In genomic region chr6:34486071-34486626, GRCm38 (mm10) we compare ENCODE assay signal across 13 mouse cellular contexts. TPM values are rescaled to one million over a fixed set of nuclear protein-coding genes. Genes with fewer than 3 reads are reported as not detected.
DNase-seq lines count a peak whose midpoint lies in the region; ATAC-seq and TF ChIP-seq lines count a peak whose summit lies in the region.
"Had no signal": no experiment of that assay in that cellular context is flagged by ENCODE, and none has a peak within 500 bp of the region (broad histone marks: within the 10 kb centered on the region; RNA-seq: fewer than 3 reads in every experiment).

No protein-coding gene starts in this region.

- no peaks in the 10 kb centered on the region for H3K36me3 ChIP-seq in stomach, embryonic 15.5 days
- peaks cover 5% of the 10 kb centered on the region; the same call in 1 of the 2 replicates for H3K36me3 ChIP-seq in stomach, postnatal 0 days (ENCODE audit: control insufficient read depth, insufficient read depth, low read length)

- peak; percentile 53 for DNase-seq in gastrocnemius, adult 18-20 months (ENCODE audit: low spot score)
- no peak for DNase-seq in gastrocnemius, postnatal 10 days
- DNase-seq in stomach, postnatal 0 days (ENCODE audit: low spot score), result no peak
- DNase-seq in gastrocnemius, postnatal 36 days, result peak; percentile 21 to 49
- DNase-seq in spleen, postnatal 4 days (ENCODE audit: low spot score in 2 of 2), result peak; percentile 68 to 72
- no peak for DNase-seq in yolk sac, embryonic 10.5 days (ENCODE audit: low spot score)
- DNase-seq in lung, postnatal 14 days, result no peak
- DNase-seq: lung, postnatal 10 days; right cerebral cortex, adult 18-20 months had no signal

- no peak overlapping the region for H3K4me3 ChIP-seq in stomach, embryonic 15.5 days (replicated peaks)
- no peak overlapping the region for H3K4me3 ChIP-seq in stomach, postnatal 0 days (ENCODE audit: low read depth, low read length)
- H3K4me3 ChIP-seq: myocyte had no signal

- H3K9me3 ChIP-seq in stomach, embryonic 15.5 days, result no peaks in the 10 kb centered on the region
- H3K9me3 ChIP-seq in stomach, postnatal 0 days (ENCODE audit: control insufficient read depth, low read length), result no peaks in the 10 kb centered on the region

- no peak for TF ChIP-seq CTCF in stomach, postnatal 0 days (IDR thresholded peaks at IDR 0.05; ENCODE audit: low read depth)

- no peak overlapping the region for H3K4me2 ChIP-seq in stomach, embryonic 15.5 days
- H3K4me2 ChIP-seq in stomach, postnatal 0 days (replicated peaks; ENCODE audit: low read depth), result no peak overlapping the region

- no peaks in the 10 kb centered on the region for H3K4me1 ChIP-seq in stomach, embryonic 15.5 days
- H3K4me1 ChIP-seq in stomach, postnatal 0 days (replicated peaks; ENCODE audit: control insufficient read depth, insufficient read depth), result no peaks in the 10 kb centered on the region

- intact Hi-C loops in gastrocnemius, postnatal 36 days (cut with DNase I), result no loop called here

- H3K27ac ChIP-seq in stomach, embryonic 15.5 days, result no peak overlapping the region
- H3K27ac ChIP-seq in stomach, postnatal 0 days (replicated peaks), result no peak overlapping the region

- H3K9ac ChIP-seq in stomach, embryonic 15.5 days, result no peak overlapping the region
- no peak overlapping the region for H3K9ac ChIP-seq in stomach, postnatal 0 days (ENCODE audit: low read length)

- H3K27me3 ChIP-seq in stomach, embryonic 15.5 days (replicated peaks), result no peaks in the 10 kb centered on the region
- H3K27me3 ChIP-seq in stomach, postnatal 0 days (ENCODE audit: control insufficient read depth, insufficient read depth, low read length), result no peaks in the 10 kb centered on the region
- H3K27me3 ChIP-seq: CH12.LX had no signal

- TF ChIP-seq EP300 in stomach, postnatal 0 days (optimal IDR thresholded peaks at IDR 0.05), result no peak

- 76% methylated on average over 14 of the region's 14 CpGs for WGBS in stomach, embryonic 15.5 days
- 72% methylated on average over 14 of the region's 14 CpGs for WGBS in stomach, postnatal 0 days

- peak; percentile 87 for ATAC-seq in stomach, embryonic 15.5 days (ENCODE audit: insufficient read depth, low FRiP score, low read depth)
- ATAC-seq in stomach, postnatal 0 days (ENCODE audit: low FRiP score, low TSS enrichment), result no peak
- ATAC-seq: forebrain, embryonic 16.5 days had no signal

RNA-seq across cellular contexts. Expression of gene Bpgm, which starts 10.1 kb away (rescaled TPM):
- 100 to 1,000 TPM in 1 of 2 experiments, 10 to 100 TPM in 1; 97.7 to 105 TPM for total RNA-seq in gastrocnemius, adult 18-20 months (2021)
- 10 to 100 TPM; 39.7 to 42.4 TPM for total RNA-seq in gastrocnemius, postnatal 10 days (2021)
- 48.0 and 54.6 TPM in 2 replicates for polyA plus RNA-seq in stomach, embryonic 15.5 days (2015; fragmentation: Nextera tagmentation; extraction: Ambion mirVana)
- polyA plus RNA-seq in stomach, postnatal 0 days (2015; fragmentation: Nextera tagmentation; extraction: Ambion mirVana), result 25.5 and 30.1 TPM in 2 replicates
- total RNA-seq in gastrocnemius, postnatal 36 days (2021), result 10 to 100 TPM; 87.5 to 92.0 TPM

Comparison
In these comparisons a context has a peak if more than half of its experiments do, and no peak if none do; other contexts are left out.
1. DNase-seq: peak in gastrocnemius, adult 18-20 months (single experiment), gastrocnemius, postnatal 36 days (2 of 2) and spleen, postnatal 4 days (2 of 2); none in gastrocnemius, postnatal 10 days (single experiment), stomach, postnatal 0 days (single experiment), yolk sac, embryonic 10.5 days (single experiment) and lung, postnatal 14 days (single experiment).